Mouse (Mus musculus): Measurements from ENCODE around the gene Klk1b5. TPM values are rescaled to one million over a fixed set of nuclear protein-coding genes. Genes with fewer than 3 reads are reported as not detected.
"Not testable (repeated sequence)": the region's sequence is repeated elsewhere in the genome, so short reads cannot be mapped to it uniquely, and the experiment has no call there.

Klk1b5 gene
- not detected in 2 replicates for polyA plus RNA-seq (2012; ENCODE audit: insufficient read depth, insufficient read length, low replicate concordance, missing spikeins)

- WGBS: 78% methylated on average over 1 of the region's 1 CpGs
- TF ChIP-seq POLR2A (IDR thresholded peaks at IDR 0.05; ENCODE audit: insufficient read depth, low read depth, low read length) (no peak), CTCF (IDR thresholded peaks at IDR 0.05; ENCODE audit: insufficient read depth, low read depth, low read length) (no peak)
- Histone ChIP-seq H3K27ac (ENCODE audit: insufficient read depth, low read depth, low read length) (no peak within 1 kb of the TSS), H3K4me3 (ENCODE audit: insufficient read depth, low read depth, low read length) (no peak within 1 kb of the TSS), H3K4me1 (ENCODE audit: control insufficient read depth, insufficient read depth, low read length) (no peaks in the 10 kb centered on the region)
Measured at GRCm38 (mm10) chr7:44215645-44216044, at the start of gene Klk1b5. Klk1b5 (plus strand) TSS chr7:44215945.

DNA sequence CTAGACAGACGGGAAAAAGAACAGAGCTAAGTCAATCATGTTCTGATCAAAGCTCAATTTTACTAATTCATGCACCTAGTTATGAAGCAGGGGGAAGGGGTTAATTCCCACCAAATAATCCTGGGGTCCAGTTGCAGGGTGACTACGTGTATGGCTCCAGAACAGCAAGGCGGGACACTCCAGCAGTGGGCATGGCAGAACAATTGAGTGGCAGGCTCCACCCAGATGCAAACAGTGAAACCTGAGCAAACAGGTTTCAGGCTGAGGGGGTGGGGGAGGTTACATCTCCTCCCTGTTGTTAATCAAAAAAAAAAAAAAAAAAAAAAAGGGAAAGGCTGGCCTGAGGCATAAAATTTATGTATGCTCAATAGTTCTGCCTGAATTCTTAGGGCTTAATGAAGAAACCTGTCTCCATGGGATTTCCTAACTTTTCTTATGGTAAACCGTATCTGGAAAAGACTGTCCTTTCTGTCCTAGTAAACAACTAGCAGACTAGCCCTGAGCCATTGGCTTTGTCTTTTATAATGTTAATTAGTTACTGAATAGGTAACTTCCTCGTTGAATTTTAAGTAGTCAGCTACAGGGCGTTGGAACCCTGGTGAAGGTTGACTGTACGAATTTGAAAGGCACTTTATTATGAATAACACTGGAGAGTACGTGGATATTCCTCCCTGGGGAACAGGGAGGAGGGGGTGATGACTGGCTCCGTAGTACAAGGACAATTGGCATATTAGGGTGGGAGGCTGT, 36.3 kb upstream of the Klk1b5 start:
- TF ChIP-seq POLR2A (IDR thresholded peaks at IDR 0.05; ENCODE audit: insufficient read depth, low read depth, low read length): no peak
- H3K4me1 ChIP-seq (ENCODE audit: control insufficient read depth, insufficient read depth, low read length): no peaks in the 10 kb centered on the region
- no peak overlapping the region for H3K4me3 ChIP-seq (ENCODE audit: insufficient read depth, low read depth, low read length)
- H3K27ac ChIP-seq (ENCODE audit: insufficient read depth, low read depth, low read length): no peak overlapping the region
- 22% methylated on average over 9 of the region's 9 CpGs for WGBS

GRCm38 (mm10) chr7:44186516-44186915, 29.2 kb upstream of the Klk1b5 start:
- 64% methylated on average over 8 of the region's 8 CpGs for WGBS
- H3K4me3 ChIP-seq (ENCODE audit: insufficient read depth, low read depth, low read length); H3K27ac ChIP-seq (ENCODE audit: insufficient read depth, low read depth, low read length); H3K4me1 ChIP-seq (ENCODE audit: control insufficient read depth, insufficient read depth, low read length): not testable (repeated sequence)

DNA sequence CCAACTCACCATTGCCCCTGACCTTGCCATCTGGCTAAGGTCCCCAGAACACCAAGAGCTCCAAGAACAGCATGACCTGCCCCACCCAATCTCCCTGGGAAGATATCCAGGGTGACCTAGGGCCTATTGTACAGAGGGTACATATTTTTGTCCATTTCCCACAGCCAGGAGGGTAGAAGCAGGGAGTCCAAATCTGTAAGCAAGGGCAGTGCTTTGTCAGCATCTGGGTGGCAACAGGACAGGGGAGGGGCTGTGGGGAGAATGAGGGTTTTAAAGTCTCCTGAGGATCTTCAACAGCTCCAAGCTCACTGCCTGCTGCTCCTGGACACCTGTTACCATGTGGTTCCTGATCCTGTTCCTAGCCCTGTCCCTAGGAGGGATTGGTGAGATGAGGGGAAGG, 27.8 kb upstream of the Klk1b5 start, which contains the start of gene Klk1b24:
Gene Klk1b24 (plus strand): TSS at position 301 of the 400 bp plus-strand sequence.
- not testable (repeated sequence) for H3K27ac ChIP-seq (ENCODE audit: insufficient read depth, low read depth, low read length); H3K4me1 ChIP-seq (ENCODE audit: control insufficient read depth, insufficient read depth, low read length); H3K4me3 ChIP-seq (ENCODE audit: insufficient read depth, low read depth, low read length)

- not testable (repeated sequence) for H3K4me1 ChIP-seq (ENCODE audit: control insufficient read depth, insufficient read depth, low read length); H3K27ac ChIP-seq (ENCODE audit: insufficient read depth, low read depth, low read length)
- WGBS: 100% methylated on average over 1 of the region's 1 CpGs
Measured at GRCm38 (mm10) chr7:44193466-44193865, 22.3 kb upstream of the Klk1b5 start.

DNA sequence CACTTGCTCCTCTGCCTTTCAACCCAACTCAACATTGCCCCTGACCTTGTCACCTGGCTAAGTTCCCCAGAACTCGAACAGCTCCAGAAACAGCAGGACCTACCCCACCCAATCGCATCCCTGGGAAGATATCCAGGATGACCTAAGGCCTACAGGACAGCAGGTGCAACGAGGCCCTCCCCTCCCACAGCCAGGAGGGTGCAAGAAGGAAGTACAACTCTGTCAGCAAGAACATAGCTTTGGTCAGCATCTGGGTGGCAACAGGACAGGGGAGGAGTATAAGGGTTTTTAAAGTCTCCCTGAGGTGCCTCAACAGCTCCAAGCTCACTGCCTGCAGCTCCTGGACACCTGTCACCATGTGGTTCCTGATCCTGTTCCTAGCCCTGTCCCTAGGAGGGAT, 17.9 kb upstream of the Klk1b5 start, which contains the start of gene Klk1b3:
Gene Klk1b3 (plus strand): TSS at position 301 of the 400 bp plus-strand sequence.
- no peak within 1 kb of the TSS for H3K27ac ChIP-seq (ENCODE audit: insufficient read depth, low read depth, low read length)
- H3K4me3 ChIP-seq (ENCODE audit: insufficient read depth, low read depth, low read length): no peak within 1 kb of the TSS
- TF ChIP-seq POLR2A (IDR thresholded peaks at IDR 0.05; ENCODE audit: insufficient read depth, low read depth, low read length) (no peak), CTCF (IDR thresholded peaks at IDR 0.05; ENCODE audit: insufficient read depth, low read depth, low read length) (no peak)
- 69% methylated on average over 3 of the region's 3 CpGs for WGBS
- no peaks in the 10 kb centered on the region for H3K4me1 ChIP-seq (ENCODE audit: control insufficient read depth, insufficient read depth, low read length)

More at GRCm38 (mm10) chr7:44193466-44193865, 22.3 kb upstream of the Klk1b5 start:
- H3K4me3 ChIP-seq (ENCODE audit: insufficient read depth, low read depth, low read length): not testable (repeated sequence)

- WGBS: 49% methylated on average over 3 of the region's 3 CpGs
- H3K4me3 ChIP-seq (ENCODE audit: insufficient read depth, low read depth, low read length); H3K27ac ChIP-seq (ENCODE audit: insufficient read depth, low read depth, low read length); H3K4me1 ChIP-seq (ENCODE audit: control insufficient read depth, insufficient read depth, low read length): not testable (repeated sequence)
Measured at GRCm38 (mm10) chr7:44207135-44207534, 8.6 kb upstream of the Klk1b5 start, which contains the start of gene Klk1b4. Klk1b4 (plus strand) TSS chr7:44207435.

DNA sequence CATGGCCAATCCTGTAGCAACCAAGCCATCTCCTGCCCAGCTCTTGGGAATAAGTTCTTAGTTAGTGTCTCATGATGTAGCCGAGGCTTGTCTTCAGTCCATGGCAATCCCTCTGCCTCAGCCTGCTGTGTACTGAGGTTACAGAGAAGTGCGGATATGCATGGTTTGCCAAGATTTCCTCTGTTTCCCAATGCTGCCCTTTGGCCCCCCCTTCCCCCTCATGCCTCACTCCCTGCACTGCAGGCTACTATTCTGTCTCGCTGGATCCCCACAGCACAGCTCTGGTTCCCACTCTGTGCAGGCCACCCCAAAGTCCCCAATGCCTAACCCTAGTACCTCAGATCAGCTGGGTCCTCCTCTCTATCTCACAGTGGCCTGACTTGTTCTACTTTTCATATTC, 7.4 kb upstream of the Klk1b5 start:
- WGBS: 87% methylated on average over 3 of the region's 3 CpGs
- Histone ChIP-seq H3K27ac (ENCODE audit: insufficient read depth, low read depth, low read length) (no peak overlapping the region), H3K4me3 (ENCODE audit: insufficient read depth, low read depth, low read length) (no peak overlapping the region), H3K4me1 (ENCODE audit: control insufficient read depth, insufficient read depth, low read length) (no peaks in the 10 kb centered on the region)
- TF ChIP-seq CTCF (IDR thresholded peaks at IDR 0.05; ENCODE audit: insufficient read depth, low read depth, low read length): no peak
- no peak for TF ChIP-seq POLR2A (IDR thresholded peaks at IDR 0.05; ENCODE audit: insufficient read depth, low read depth, low read length)

DNA sequence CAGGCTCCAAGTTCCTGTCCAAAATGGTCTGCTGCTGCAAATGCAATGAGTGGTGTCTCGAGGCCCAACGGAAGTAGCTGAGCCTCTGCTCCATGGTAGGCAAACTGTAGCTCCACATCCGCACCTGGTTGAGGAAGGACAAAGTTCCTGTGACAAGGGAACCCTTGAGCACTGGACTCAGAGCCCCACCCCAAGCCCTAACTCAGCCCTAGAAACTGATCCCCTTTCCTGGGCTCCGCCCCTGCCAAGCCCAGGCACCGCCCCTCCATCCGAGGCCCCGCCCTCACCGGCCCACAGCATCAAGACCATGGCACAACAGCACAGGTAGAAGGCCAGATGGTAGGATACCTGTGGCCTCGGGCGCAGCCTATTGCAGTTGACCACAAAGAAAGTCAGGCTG, 5.9 kb downstream of the Klk1b5 start:
- H3K27ac ChIP-seq (ENCODE audit: insufficient read depth, low read depth, low read length); H3K4me1 ChIP-seq (ENCODE audit: control insufficient read depth, insufficient read depth, low read length); H3K4me3 ChIP-seq (ENCODE audit: insufficient read depth, low read depth, low read length): not testable (repeated sequence)
- WGBS: 75% methylated on average over 10 of the region's 10 CpGs

DNA sequence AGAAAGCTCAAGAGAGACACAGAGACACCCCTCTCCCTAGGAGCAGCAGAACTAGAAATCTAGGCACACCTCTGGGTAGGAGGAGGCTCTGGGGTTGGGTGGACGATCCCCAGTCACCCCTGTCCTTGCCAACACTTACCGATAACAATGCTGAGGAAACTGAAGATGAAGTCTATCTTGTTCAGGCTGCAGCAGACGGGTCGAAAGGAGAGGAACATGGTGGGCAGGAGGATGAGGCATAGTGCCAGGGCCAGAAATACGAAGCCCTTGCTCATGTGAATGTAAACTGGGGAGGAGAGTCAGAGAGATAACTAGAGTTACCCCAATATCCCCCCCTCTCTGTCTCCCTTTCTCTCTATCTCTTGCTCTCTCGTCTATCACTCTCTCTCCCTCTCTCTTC, 6.6 kb downstream of the Klk1b5 start:
- 77% methylated on average over 6 of the region's 6 CpGs for WGBS
- H3K4me3 ChIP-seq (ENCODE audit: insufficient read depth, low read depth, low read length); H3K27ac ChIP-seq (ENCODE audit: insufficient read depth, low read depth, low read length); H3K4me1 ChIP-seq (ENCODE audit: control insufficient read depth, insufficient read depth, low read length): not testable (repeated sequence)
